Mouse (Mus musculus) megakaryocyte, embryonic 14.5 days (primary cell): ENCODE measurements around the gene Tmem143.

Source experiments
- FLI1 ChIP-seq: IDR thresholded peaks from 2 replicates; pipeline ENCODE4 v1.6.1; 2012; ENCODE audit warnings: low read length, inconsistent platforms, mixed read lengths
- GATA1 ChIP-seq: IDR thresholded peaks from 3 replicates; pipeline ENCODE4 v1.6.1; 2012; ENCODE audit warnings: mixed read lengths, low read length, inconsistent platforms, borderline replicate concordance

GRCm38 (mm10) chr7:45921242-45921621 lies 24.5 kb downstream of the Tmem143 start, which contains the start of gene Emp3:
- TF ChIP-seq GATA1 (no peak), FLI1 (no peak)
